Mouse (Mus musculus) right cerebral cortex, postnatal 36 days (tissue): ENCODE measurements around the gene Rgmb.

Experiments used
- DNase-seq, 2 experiments: peaks; one replicate each; pipeline ENCODE4 v3.0.0; 2022; ENCODE audit warnings: low spot score in 2 of 2, mixed read lengths in 1 of 2

The Rgmb gene

GRCm38 (mm10) chr17:15776349-15776748, 54.5 kb downstream of the Rgmb start:
- DNase-seq: no peak

DNA sequence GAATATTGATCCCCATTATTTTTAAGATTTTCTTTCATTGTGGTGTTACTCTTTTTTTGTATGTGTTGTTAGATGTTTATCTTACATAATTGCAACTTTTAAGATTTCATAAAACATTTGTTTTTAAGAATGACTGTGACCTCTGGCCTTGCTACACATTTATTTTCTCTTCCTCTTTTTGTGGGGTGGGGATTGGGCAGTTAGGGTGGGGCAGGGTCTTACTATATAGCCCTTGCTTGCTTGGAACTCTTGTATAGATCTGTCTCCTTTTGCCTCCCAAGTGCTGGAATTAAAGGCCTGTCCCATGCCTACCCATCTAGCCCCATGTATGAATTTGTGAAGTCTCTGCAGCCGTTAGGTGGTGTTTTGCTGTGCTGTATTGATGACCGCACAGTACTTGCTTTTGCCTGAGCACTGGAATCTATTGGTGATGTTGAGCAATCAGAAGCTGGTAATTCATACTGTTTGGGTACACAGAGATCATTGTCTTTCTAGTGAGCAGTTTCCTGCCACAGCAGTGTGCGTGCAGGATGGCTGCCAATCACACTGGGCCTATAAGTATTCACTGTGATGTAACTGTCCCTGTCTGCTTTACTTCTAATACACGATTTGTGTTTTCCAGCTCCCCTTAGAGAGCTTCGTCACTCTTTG, 56.1 kb downstream of the Rgmb start:
- no peak for DNase-seq

DNA sequence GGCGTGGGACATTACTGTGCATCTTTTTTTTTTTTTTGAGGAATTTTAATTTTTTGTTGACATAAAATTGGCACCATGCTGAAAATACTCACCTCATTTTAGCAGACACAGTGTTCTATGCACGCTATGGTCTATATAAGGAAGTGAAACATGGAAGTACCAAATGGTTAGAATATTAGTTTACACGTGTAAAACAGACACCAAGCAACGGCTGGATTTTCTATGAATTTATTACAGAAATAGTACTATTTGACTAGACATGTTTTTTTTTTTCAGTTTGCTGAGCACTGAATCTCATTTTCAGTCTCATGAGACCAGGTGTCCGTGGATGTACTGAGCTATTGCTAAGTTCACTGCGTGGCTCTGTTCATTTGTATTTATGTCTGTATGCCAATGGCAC, 56.9 kb downstream of the Rgmb start:
- no peak for DNase-seq

DNA sequence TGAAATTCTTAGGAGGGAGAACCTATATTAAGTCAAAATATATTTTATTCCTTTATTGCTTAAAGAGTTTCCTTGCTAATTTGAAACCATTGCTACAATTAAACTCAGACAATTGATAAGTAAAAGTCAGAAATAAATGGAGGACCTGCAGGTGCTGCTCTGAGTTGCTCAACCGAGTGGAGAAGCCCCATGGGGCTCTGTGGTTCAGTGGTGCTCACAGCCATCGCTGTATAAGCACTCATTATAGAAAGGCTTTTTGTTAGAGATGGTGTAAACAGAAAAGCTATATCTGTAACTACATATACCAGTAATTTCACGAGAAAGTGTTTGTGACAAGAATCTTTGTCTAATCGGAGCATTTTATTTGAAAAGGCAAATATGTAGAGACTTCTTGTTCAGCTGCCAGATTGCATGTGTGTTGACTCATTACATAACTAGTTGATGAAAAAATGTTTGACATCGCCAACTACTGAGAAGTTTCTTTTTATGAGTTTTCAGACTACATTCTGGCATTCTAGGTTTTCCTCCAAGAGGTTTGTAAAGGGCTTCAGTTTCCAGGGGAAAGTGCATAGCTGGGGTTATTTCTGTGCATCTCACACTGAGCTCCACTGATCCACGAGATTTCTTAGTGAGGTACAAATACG, 61.6 kb downstream of the Rgmb start:
- DNase-seq: no peak

DNA sequence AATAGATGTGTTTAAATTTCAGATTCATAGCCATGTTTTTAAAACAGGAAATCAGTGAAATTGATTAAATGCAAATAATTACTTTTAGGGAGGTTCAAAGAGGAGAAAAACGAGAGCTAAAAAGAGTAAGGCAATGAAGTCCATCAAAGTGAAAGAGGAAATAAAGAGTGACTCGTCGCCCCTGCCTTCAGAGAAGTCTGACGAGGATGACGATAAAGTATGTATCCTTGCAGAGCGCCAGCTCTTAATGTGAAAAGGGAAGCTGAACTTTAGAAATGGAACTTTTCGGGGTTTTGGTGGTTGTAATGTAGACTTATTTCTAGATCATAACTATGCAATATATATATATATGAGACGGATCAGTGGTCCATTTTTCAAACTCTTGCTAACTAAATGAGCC, 69.6 kb downstream of the Rgmb start:
- DNase-seq: no peak
